Mouse (Mus musculus) kidney, postnatal 36 days (tissue): ENCODE measurements around the gene Kcna10.

Source experiments
- DNase-seq, 2 experiments: peaks; one replicate each; pipeline ENCODE4 v3.0.0; 2021 to 2022; ENCODE audit warnings: mixed read lengths in 2 of 2

The Kcna10 gene

DNA sequence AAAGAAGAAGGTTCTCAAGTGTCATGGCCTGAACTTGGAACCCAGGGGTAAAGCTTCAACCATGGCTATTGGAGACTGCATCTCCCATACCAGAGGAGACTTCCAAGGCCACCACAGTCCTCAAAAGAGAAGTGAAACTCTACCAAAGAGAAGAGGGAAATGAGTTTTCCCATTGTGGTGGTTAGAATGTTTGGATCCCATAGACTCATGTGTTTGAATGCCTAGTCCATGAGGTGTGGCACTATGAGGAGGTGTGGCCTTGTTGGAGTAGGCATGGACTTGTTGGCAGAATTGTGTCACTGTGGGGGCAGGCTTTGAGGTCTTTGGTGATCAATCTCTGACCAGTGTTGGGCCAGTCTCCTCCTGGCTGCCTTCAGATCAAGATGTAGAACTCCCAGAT, 22.3 kb downstream of the Kcna10 start:
- no peak for DNase-seq

DNA sequence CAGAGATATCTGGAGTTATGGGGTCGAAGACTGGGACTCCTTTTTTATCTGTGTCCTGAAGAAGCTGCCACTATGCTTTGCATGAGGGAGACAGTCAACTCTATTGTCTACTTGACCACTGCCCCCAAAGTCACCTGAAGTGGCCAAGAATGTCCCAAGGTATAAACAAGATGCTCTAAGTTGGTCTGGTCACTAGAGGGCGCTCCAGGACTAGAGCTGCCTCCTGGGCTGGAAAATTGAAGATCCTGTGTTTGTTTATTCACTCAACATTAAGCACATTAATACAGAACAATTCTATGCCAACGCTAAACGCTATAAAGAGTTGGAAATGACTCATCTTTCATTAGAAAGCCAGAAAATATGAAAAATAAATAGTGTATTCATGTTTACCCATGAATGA, 23.1 kb downstream of the Kcna10 start:
- DNase-seq, result peak; percentile 73 to 90

DNA sequence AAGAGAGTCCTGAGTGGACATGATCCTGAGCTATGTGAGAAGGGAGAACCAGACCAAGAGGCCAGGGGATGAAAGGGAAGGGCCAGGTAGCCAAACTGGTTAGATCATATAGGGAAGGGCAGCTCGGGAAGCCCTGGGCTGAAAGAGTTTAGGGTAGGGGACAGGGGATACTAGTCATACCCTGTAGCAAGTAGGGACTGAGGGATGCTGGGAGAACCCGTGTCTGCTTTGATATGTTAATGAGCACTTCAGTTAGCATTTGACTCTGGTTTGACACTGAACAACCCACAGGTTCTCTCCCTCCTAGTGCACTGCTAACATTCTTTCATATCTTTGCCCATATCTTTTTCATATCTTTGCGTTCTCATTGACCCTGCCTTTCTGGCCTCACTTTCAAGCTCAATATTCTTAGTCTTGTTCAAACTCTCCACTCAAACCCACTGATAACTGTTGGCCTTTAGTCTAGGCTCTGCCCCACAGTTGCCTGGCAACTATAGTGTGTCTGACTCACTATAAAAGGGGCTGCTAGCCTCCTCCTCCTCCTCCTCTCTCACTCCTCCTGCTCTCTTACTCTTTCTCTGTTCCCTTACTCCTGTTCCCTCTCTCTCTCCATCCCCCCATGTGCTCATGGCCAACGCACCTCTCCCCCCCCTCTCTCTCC, 23.8 kb downstream of the Kcna10 start:
- no peak for DNase-seq

DNA sequence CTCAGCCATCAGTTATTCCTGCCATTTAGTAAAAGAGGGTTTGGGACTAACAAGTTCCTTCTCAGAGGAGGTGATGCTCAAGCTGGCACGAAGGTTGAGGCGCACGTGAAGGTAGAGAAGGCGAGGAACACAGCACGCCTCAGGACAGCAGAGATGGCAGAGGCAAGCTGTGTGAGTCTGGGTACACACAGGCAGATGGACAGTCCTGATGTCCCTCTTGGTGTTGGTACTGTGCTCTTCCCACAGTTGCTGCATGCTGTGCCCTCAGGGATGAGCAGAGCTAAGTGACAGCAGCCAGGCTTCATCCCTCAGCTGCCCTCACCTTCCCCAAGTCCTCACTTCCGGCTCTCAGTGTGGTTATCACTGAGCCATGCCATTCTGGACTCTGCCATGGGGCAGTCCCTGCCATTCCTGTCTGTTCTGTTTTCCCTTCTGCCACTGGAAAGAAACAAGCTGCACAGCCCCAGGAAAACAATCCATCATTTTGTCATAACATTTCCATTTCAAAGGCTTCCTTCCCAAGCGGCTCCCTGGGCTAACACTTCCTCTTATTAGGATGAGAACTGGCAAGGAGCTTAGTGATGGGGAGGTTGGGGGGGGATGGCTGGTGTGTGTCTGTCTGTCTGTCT, 24.9 kb downstream of the Kcna10 start:
- no peak for DNase-seq

DNA sequence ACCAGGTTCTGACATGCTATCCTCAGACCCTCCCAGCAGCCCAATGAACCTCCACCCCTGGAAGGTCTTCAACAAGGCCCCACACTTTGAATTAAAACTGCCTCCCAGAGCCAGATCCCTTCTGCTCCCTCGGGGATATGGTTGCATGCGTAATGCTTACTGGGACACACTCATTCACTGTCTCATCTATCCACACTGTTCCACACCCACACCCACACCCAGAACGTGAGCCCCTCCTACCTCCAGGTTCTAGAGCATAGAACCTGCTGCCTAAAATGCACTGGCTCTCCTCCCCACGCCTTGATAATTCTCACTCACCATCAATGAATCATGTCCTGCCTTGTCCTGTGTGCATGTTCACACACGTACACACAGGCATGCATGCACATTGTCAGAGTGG, 31.8 kb downstream of the Kcna10 start:
- no peak for DNase-seq

DNA sequence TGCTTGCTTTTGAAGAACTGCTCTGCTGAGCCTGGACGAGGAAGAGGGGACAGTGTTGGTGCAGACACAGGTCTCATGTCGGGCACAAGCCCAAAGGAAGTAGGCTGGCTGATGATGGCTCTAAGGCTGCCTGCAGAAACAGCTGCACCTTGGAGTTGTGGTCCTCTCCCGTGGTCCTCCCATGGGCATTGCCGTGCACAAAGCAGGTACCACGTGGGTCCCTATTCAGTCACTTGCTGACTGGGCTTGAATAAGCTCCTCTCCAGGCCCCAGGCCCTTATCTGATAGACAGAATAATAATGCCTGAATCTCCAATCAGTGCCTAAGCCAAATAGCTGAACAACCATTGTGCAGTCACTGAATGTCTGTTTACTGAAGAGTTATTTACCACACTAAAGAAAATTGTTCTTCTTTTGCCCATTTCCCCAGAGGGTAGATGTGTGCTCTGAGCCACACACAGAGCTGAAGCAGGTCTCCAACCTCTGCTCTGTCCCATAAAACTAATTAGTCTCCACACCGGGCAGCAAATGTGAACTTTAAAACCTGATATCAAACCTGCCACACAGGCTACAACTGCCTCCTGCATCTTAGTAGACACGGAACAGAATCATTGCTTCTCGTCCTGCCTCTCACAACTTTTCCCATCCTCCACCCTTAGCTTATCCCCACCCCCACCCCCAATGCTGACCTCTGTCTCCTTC, 33.7 kb downstream of the Kcna10 start:
- no peak for DNase-seq

DNA sequence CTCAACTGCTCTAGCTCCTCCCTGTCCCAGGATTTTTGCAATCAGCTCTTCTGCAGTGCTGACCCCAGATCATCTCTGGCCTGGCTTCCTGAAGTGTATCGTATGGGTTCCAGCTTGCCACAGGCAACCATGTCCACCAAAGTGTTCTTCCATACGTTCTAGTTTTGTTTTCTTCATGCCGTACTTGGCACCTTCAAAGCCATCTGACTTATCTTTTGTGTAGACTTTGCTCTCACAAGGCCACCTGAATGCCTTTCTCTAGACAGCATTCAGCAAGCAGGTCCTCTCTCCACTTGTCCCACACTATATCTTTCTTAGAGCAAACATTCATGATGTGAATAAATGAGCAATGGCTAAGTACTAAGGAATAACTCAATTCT, 34.2 kb downstream of the Kcna10 start:
- no peak for DNase-seq

DNA sequence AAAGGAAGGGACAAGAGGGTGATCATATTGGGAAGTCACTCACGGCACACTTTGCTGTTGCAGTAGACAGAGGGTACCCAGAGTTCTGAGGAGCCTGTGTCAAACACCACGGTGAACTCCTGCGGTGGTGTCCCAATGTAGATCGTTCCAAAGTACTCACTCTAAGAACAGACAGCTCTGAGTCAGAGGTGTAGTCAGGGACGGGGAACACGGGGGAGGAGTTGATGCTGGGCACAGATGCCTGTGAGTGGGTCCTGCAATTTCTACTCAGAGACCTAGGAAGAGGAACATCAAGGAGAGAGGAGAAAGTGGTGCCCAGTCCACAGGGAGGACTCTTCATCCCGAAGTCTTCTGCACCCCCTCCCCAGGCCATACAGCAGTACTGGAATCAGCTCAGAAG, 35.7 kb downstream of the Kcna10 start:
- DNase-seq, result no peak

DNA sequence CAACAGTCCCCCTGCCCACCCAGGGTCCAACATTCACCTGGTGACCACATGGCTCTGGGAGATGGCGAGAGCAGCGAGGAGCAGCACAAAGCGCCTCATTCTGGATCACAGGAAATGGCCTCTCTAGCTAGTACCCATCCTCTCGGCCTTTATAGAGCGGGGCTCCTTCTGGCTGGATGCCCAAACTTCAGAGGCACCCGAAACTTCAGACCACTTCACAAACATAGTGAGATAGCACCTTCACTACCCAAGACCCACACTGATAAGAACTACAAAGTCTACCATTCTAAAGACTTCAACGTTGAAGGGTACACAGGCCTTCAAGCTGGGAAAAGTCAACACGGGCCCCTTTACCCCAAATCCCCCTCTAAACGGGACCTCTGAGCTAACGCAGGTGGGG, 38.8 kb downstream of the Kcna10 start, which contains the start of gene Cym:
Gene Cym, minus strand, starts transcription at position 125 of the 400 bp plus-strand sequence.
- no peak for DNase-seq

DNA sequence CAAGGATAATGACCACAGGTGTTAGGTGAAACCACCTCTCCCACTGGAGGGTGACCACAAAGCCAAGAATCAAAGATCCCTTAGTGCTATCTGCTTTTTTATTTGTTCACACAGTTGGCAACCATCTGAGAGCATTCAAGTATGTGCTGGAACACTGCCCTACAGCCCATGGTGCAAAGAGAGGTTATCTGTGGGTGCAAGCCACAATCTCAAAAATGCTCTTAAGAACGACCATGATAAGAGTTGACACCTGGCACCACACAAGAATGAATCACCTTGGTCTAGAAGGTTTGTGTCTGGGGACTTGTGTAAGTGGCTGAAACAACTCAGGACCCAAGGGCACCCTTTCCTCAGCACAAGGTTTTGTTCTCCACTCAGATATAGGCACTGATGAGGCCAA, 40.4 kb downstream of the Kcna10 start:
- no peak for DNase-seq

DNA sequence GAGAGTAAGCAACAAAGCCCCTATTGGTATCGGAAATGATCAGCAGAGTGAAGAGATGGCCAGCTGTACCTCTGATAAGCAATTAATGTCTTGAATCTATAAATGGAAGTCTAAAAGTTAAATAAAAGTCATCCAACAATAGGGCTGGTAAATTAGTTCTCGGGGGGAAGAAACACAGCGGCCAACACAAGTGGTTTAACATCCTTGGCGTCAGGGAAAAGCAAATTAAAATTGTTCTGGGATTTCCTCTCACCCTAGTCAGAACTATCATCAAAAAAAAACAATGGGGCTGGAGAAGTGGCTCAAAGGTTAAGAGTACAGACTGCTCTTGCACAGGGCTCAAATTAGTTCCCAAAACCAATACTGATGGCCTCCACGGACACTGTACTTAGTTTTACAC, 43.0 kb downstream of the Kcna10 start:
- no peak for DNase-seq

DNA sequence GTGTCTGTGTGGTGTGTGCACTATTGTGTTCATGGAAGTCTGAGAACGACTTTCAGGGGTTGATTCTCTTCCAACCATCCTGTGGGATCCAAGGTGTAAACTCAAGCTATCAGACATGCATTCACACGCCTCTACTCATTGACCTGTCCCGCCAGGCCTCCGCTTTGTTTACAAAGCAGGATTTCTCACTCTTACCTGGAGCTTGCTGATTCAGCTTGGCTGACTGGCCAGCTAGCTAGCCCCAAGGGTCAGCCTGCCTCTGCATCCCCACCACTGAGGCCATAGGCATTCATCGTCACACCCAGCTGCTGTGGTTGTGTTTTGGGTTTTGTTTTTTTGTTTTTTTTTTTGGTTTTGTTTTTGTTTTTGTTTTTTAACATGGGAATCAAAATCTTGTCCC, 46.4 kb downstream of the Kcna10 start:
- DNase-seq, result no peak

DNA sequence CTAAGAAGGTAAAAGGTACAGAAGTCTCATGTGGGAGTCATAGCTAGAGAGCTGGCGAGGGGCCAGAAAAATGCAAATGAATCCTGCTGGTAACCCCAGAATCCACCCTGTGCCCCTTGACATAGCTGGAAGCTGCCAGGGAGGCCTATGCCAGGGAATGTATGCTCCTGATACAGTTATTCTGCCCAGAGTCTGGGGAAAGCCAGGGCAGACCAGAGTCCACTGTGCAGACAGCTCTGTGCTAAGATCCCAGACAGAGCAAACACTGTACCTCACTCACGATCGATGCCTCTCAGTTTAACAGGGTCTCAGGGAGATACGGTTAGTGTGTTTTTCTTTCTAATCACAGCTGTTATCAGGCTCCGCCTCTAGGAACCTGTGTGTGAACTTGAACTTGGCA, 47.0 kb downstream of the Kcna10 start:
- DNase-seq, result no peak

DNA sequence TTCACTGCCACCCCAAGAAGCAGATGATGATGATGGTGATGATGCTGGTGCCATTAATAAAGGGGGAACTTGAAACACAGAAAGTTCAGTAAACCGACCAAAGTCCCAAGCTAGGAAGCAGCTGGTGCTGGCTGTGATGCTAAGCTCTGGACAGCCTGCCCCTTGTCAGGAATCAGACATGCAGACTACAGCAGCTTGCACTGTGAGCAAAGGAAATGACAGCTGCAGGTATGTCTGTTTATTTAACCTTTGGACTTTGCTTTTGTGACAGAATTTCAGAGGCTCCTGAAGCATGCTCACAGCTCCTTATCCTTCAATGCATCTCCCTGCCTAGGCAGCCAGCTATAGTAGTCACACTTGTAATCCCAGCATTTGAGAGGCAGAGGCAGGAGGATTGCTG, 47.7 kb downstream of the Kcna10 start, which contains the start of gene A630076J17Rik:
Gene A630076J17Rik, plus strand, starts transcription at position 88 of the 400 bp plus-strand sequence.
- DNase-seq, result peak; percentile 22 to 24

DNA sequence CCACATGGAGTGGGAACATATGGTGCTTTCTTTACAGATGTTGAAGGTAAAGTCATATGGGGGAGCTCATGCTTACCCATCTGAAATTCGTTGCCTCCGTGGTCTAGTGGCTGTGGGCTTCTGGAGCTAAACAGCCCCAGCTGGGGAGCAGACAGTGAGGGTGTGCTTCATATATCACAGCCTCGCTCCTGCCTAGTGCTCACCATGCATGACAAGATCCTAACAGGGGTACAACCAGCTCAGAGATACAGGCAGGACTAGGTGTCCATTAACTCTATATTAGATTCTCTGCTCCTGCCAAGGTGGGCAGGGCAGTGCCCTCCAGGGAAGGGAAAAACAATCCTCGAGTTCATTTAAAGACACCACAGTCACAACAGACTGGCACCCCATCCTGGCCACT, 48.3 kb downstream of the Kcna10 start:
- DNase-seq, result no peak

DNA sequence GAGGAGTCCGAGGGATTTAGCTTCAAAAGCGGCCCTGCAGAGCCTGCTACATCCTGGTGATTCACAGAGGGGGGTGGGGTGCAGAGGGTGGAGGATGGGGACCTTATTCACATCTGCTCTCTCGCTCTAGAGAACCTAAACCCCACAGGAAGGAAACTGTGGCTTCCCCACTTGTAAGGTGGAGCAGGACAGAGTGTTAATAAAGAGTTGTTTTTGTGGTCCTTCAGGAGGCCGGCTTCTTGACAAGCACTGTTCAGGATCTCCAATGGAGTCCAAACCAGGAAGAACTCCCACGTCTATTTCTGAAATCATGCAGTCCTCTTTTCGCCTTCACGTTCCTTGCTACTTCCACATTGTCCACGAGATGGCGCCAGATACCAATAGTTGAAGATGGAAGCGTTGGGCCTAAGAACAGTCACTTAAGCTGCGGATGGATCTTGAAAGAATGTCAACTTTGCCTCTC, 50.5 kb downstream of the Kcna10 start:
- peak; percentile 68 to 87 for DNase-seq

DNA sequence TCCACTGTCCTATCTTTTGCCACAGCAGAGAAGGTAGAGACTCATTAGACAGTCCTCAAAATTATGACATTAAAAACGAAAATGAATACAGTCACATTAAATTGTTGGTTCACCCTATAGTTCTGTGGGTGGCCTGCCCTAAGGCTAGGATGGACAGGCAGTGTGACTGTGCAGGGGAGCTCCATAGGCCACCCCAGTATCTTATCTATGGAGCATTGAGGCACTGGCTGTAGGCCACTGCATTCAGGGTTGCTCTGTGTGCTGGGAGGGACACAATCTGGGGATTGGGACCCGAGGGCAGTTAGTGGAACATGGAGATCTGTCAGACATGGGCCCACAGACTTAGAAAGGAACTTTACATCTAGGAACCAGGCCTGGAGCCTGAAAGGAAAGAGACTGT, 51.1 kb downstream of the Kcna10 start:
- no peak for DNase-seq

DNA sequence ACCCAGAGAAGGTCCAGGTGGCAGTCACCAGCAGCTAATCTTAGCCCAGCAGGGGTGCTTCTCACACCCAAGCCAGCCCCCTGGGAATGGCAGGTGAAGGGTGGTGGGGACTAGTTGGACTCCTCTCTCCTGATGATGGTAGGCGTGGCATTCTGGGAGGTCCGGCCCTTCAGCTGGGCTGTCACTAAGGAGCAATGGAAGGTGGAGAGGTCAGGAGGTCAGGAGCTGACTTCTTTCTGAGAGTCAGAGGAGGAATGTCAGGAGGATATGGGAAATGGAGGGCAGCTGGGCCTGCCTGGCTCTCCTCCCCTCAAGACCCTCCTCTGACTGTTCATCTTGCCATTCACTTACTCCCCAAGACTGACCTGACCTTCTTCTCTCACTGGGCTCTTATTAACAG, 55.2 kb downstream of the Kcna10 start:
- peak in 1 of 2 experiments; percentile 59 for DNase-seq

DNA sequence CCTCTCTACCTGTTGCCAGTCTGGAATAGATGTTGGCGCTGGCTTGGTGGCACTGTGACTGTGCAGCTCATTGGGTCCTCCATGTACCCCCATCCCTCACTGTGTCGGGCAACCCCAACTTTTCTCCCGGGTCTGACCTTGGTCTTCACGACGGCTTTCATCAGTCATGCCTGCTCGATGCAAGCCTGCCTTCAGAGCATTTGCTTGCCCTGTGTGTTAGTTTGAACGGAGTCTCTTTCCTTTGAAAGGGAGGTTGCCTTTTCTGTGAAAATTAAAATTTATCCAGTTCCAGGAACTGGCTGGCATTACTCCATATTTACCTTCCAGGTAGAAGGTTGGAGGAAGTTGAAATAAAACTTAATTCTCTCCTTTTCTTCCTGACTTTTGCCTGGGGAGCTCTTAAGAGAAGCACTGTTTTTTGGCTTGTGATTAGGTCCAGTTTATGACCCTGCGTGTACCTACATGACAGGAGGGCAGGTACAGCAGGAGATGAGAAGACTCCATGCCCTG, 55.7 kb downstream of the Kcna10 start:
- DNase-seq, result peak in 1 of 2 experiments; percentile 58

DNA sequence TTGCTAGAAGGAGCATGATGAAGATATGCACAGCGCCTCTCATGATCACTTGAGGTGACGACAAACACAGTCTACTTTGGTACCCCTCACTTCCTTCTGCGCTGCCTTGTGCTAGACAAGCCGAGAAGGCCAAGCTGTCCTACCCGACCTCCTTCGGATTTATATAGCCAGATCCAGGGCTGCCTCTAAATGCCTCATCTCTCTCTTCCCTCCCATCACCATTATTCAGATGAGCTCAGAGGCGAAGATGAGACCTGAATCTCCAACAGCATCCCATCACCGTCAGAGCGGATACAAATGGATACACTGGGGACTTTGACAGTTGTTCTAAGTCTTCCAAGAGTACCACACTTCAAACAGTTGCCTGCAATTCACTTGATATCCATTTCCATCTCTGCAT, 56.8 kb downstream of the Kcna10 start, which contains the start of gene Prok1:
Gene Prok1, minus strand, starts transcription at position 101 of the 400 bp plus-strand sequence.
- DNase-seq, result no peak

DNA sequence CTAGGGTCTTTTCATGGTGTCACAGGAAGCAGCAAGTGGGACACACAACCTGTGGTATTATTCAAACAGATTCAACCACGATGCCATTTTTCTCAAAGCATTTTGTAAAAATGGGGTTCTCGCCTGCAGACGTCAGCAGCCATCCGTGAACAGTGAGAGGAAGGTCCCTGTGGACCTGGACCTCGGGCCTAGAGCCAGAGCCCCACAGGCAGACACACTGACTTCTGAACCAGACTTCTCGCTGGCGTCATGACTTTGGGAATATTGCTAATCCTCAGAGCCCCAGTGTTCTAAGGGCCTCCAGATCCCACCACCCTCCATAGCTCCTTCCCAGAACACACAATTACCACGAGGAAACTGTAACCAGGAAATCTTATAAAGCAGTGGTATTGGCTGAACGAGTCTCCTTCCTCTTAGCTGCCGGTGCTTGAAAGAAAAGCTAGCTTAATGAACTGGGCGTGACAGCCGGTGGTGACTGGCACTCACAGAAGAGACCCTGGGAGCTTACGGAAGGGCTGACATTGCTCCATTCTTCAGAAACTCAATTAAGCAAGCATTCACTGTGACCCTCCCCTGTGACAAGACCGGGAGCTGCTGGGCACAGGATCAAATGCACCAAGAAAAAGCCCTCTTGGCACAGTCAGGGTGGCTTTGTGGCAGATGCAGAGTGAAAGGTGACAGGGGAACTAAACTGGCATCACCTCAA, 58.7 kb downstream of the Kcna10 start:
- peak; percentile 42 to 74 for DNase-seq
